Mouse (Mus musculus): Measurements from ENCODE around the gene Cbs. TPM values are rescaled to one million over a fixed set of nuclear protein-coding genes. Genes with fewer than 3 reads are reported as not detected.

Gene Cbs
- total RNA-seq (2021), result under 1 TPM; 0.35 to 0.44 TPM
- long read RNA-seq, experiment 1, partial matches to known transcripts, result 0 of 2 reads
- long read RNA-seq, experiment 1, other reads (novel, unspliced or antisense), result 0 of 2 reads
- long read RNA-seq, experiment 2, partial matches to known transcripts, result 0 of 1 reads
- long read RNA-seq, experiment 2, other reads (novel, unspliced or antisense), result 1 of 1 reads

GRCm38 (mm10) chr17:31636942-31637811 is at the start of gene Cbs:
Cbs (minus strand) TSS chr17:31637238.
- intact Hi-C loops (cut with DNase I; ENCODE audit: low total_unique reads), result no loop called here

GRCm38 (mm10) chr17:31686225-31686564 is 49.2 kb upstream of the Cbs start:
- no peak for DNase-seq
- intact Hi-C loops (cut with DNase I; ENCODE audit: low total_unique reads), result loop anchor here (5.0 to 10.0 kb wide), 2 partner anchors 171 to 259 kb away; partner anchors contain the start of gene Sik1

More at GRCm38 (mm10) chr17:31636942-31637811, at the start of gene Cbs:
- DNase-seq, result peak; percentile 85

GRCm38 (mm10) chr17:31685514-31686224 is 48.6 kb upstream of the Cbs start:
- intact Hi-C loops (cut with DNase I; ENCODE audit: low total_unique reads), result loop anchor here (5.0 to 10.0 kb wide), 2 partner anchors 172 to 259 kb away; partner anchors contain the start of gene Sik1
- peak; percentile 88 for DNase-seq

- intact Hi-C loops (cut with DNase I; ENCODE audit: low total_unique reads), result loop anchor here (5.0 to 10.0 kb wide), 2 partner anchors 264 to 347 kb away; no protein-coding TSS in a partner anchor
- no peak for DNase-seq
These were observed 43.4 kb upstream of the Cbs start for GRCm38 (mm10) chr17:31680450-31680849.

- intact Hi-C loops (cut with DNase I; ENCODE audit: low total_unique reads), result no loop called here
- DNase-seq, result no peak
These were observed 40.5 kb upstream of the Cbs start, which contains the start of gene Cryaa for GRCm38 (mm10) chr17:31677507-31677906. Cryaa (plus strand) TSS chr17:31677807.

- no peak for DNase-seq
- intact Hi-C loops (cut with DNase I; ENCODE audit: low total_unique reads), result no loop called here
These were observed 37.4 kb upstream of the Cbs start for GRCm38 (mm10) chr17:31674426-31674825.

- intact Hi-C loops (cut with DNase I; ENCODE audit: low total_unique reads), result no loop called here
- DNase-seq, result no peak
These were observed 35.2 kb upstream of the Cbs start for GRCm38 (mm10) chr17:31672279-31672678.

- intact Hi-C loops (cut with DNase I; ENCODE audit: low total_unique reads), result no loop called here
- no peak for DNase-seq
These were observed 34.7 kb upstream of the Cbs start for GRCm38 (mm10) chr17:31671698-31672097.

- peak; percentile 39 for DNase-seq
- intact Hi-C loops (cut with DNase I; ENCODE audit: low total_unique reads), result no loop called here
These were observed 33.1 kb upstream of the Cbs start for GRCm38 (mm10) chr17:31670163-31670562.

GRCm38 (mm10) chr17:31668306-31668705 is 31.3 kb upstream of the Cbs start:
- DNase-seq, result no peak
- intact Hi-C loops (cut with DNase I; ENCODE audit: low total_unique reads), result loop anchor here (10.0 kb wide), 1 partner anchor 284 kb away; the partner anchor contains the start of gene Pde9a

GRCm38 (mm10) chr17:31664760-31665159 is 27.7 kb upstream of the Cbs start:
- peak; percentile 84 for DNase-seq
- intact Hi-C loops (cut with DNase I; ENCODE audit: low total_unique reads), result loop anchor here (5.0 to 10.0 kb wide), 2 partner anchors 137 to 280 kb away; partner anchors contain the start of gene Pde9a

GRCm38 (mm10) chr17:31662855-31663254 is 25.8 kb upstream of the Cbs start:
- intact Hi-C loops (cut with DNase I; ENCODE audit: low total_unique reads), result loop anchor here (5.0 to 10.0 kb wide), 2 partner anchors 136 to 278 kb away; partner anchors contain the start of gene Pde9a
- DNase-seq, result no peak

GRCm38 (mm10) chr17:31660661-31661250 is 23.7 kb upstream of the Cbs start:
- intact Hi-C loops (cut with DNase I; ENCODE audit: low total_unique reads), result loop anchor here (5.0 to 10.0 kb wide), 2 partner anchors 133 to 276 kb away; partner anchors contain the start of gene Pde9a
- DNase-seq, result no peak

GRCm38 (mm10) chr17:31658468-31659185 is 21.6 kb upstream of the Cbs start, which contains the start of gene U2af1:
U2af1 (minus strand) TSS chr17:31658892.
- DNase-seq, result peak; percentile 99
- intact Hi-C loops (cut with DNase I; ENCODE audit: low total_unique reads), result loop anchor here (5.0 to 10.0 kb wide), 2 partner anchors 94 to 141 kb away; partner anchors contain the start of genes Pknox1 and Wdr4

GRCm38 (mm10) chr17:31658136-31658467 is 21.1 kb upstream of the Cbs start:
- DNase-seq, result no peak
- intact Hi-C loops (cut with DNase I; ENCODE audit: low total_unique reads), result loop anchor here (5.0 to 10.0 kb wide), 2 partner anchors 93 to 141 kb away; partner anchors contain the start of genes Pknox1 and Wdr4

GRCm38 (mm10) chr17:31657141-31657983 is 20.3 kb upstream of the Cbs start:
- DNase-seq, result no peak
- intact Hi-C loops (cut with DNase I; ENCODE audit: low total_unique reads), result loop anchor here (5.0 to 10.0 kb wide), 2 partner anchors 93 to 140 kb away; partner anchors contain the start of genes Pknox1 and Wdr4

GRCm38 (mm10) chr17:31656682-31657081 is 19.6 kb upstream of the Cbs start:
- intact Hi-C loops (cut with DNase I; ENCODE audit: low total_unique reads), result loop anchor here (5.0 to 10.0 kb wide), 2 partner anchors 92 to 139 kb away; partner anchors contain the start of genes Pknox1 and Wdr4
- DNase-seq, result no peak
